Comparison of ENCODE assay signal across 8 mouse cellular contexts in genomic region chr14:87141777-87142176, GRCm38 (mm10). TPM values are rescaled to one million over a fixed set of nuclear protein-coding genes. Genes with fewer than 3 reads are reported as not detected.
DNase-seq lines count a peak whose midpoint lies in the region; ATAC-seq and TF ChIP-seq lines count a peak whose summit lies in the region.

No protein-coding gene starts in this region.

- no peaks in the 10 kb centered on the region for H3K27me3 ChIP-seq in hindbrain, embryonic 10.5 days (ENCODE audit: insufficient read depth, poor library complexity, severe bottlenecking)
- no peaks in the 10 kb centered on the region for H3K27me3 ChIP-seq in hindbrain, embryonic 11.5 days (ENCODE audit: control insufficient read depth, insufficient read depth, low read length)
- no peaks in the 10 kb centered on the region for H3K27me3 ChIP-seq in heart, postnatal 0 days (ENCODE audit: control insufficient read depth, insufficient read depth, low read length)
- no peaks in the 10 kb centered on the region for H3K27me3 ChIP-seq in liver, embryonic 11.5 days (replicated peaks; ENCODE audit: control insufficient read depth, insufficient read depth, low read length)
- no peaks in the 10 kb centered on the region for H3K27me3 ChIP-seq in neural tube, embryonic 12.5 days (replicated peaks)

- peak overlapping the region; percentile 78 for H3K4me3 ChIP-seq in hindbrain, embryonic 10.5 days
- H3K4me3 ChIP-seq in hindbrain, embryonic 11.5 days (ENCODE audit: low read depth, low read length) = no peak overlapping the region
- H3K4me3 ChIP-seq in heart, postnatal 0 days (ENCODE audit: low read depth, low read length) = peak overlapping the region; percentile 71; the same call in 1 of the 2 replicates
- peak overlapping the region; percentile 84 for H3K4me3 ChIP-seq in liver, embryonic 11.5 days (ENCODE audit: low read depth, low read length)
- H3K4me3 ChIP-seq in neural tube, embryonic 12.5 days = no peak overlapping the region

- H3K4me2 ChIP-seq in hindbrain, embryonic 11.5 days (replicated peaks; ENCODE audit: low read depth, low read length) = no peak overlapping the region
- peak overlapping the region; percentile 82 for H3K4me2 ChIP-seq in heart, postnatal 0 days (ENCODE audit: low read depth, low read length)
- H3K4me2 ChIP-seq in liver, embryonic 11.5 days = peak overlapping the region; percentile 76
- H3K4me2 ChIP-seq in neural tube, embryonic 12.5 days (replicated peaks) = peak overlapping the region; percentile 90

- no peaks in the 10 kb centered on the region for H3K9me3 ChIP-seq in hindbrain, embryonic 10.5 days
- no peaks in the 10 kb centered on the region for H3K9me3 ChIP-seq in hindbrain, embryonic 11.5 days (ENCODE audit: control insufficient read depth, low read length)
- no peaks in the 10 kb centered on the region for H3K9me3 ChIP-seq in heart, postnatal 0 days (replicated peaks; ENCODE audit: control insufficient read depth, low read length)
- no peaks in the 10 kb centered on the region for H3K9me3 ChIP-seq in liver, embryonic 11.5 days (ENCODE audit: control insufficient read depth, low read length)
- H3K9me3 ChIP-seq in neural tube, embryonic 12.5 days = no peaks in the 10 kb centered on the region

- H3K36me3 ChIP-seq in hindbrain, embryonic 10.5 days = peaks cover 15% of the 10 kb centered on the region
- no peaks in the 10 kb centered on the region for H3K36me3 ChIP-seq in hindbrain, embryonic 11.5 days (ENCODE audit: control insufficient read depth, insufficient read depth, low read length)
- H3K36me3 ChIP-seq in heart, postnatal 0 days (replicated peaks; ENCODE audit: control insufficient read depth, insufficient read depth, low read length) = no peaks in the 10 kb centered on the region
- H3K36me3 ChIP-seq in liver, embryonic 11.5 days (ENCODE audit: control insufficient read depth, insufficient read depth, low read length) = no peaks in the 10 kb centered on the region; the same call in 1 of the 2 replicates
- H3K36me3 ChIP-seq in neural tube, embryonic 12.5 days = no peaks in the 10 kb centered on the region

- no peak overlapping the region for H3K9ac ChIP-seq in hindbrain, embryonic 11.5 days (ENCODE audit: low read depth, low read length)
- no peak overlapping the region for H3K9ac ChIP-seq in heart, postnatal 0 days (replicated peaks; ENCODE audit: low read depth, low read length)
- peak overlapping the region; percentile 89 for H3K9ac ChIP-seq in liver, embryonic 11.5 days (ENCODE audit: low read depth, low read length)
- no peak overlapping the region for H3K9ac ChIP-seq in neural tube, embryonic 12.5 days

- no peak for TF ChIP-seq CTCF in heart, postnatal 0 days (IDR thresholded peaks at IDR 0.05; ENCODE audit: low read depth)

- DNase-seq in hindbrain, embryonic 10.5 days (ENCODE audit: low spot score) = no peak
- DNase-seq in hindbrain, embryonic 11.5 days (ENCODE audit: low spot score) = no peak
- no peak for DNase-seq in heart, postnatal 0 days (ENCODE audit: low spot score)
- no peak for DNase-seq in liver, embryonic 11.5 days (ENCODE audit: low spot score)
- DNase-seq in thymus, postnatal 36 days = no peak
- no peak for DNase-seq in layer of hippocampus, postnatal 10 days (ENCODE audit: low spot score in 2 of 2)
- no peak for DNase-seq in gastrocnemius, postnatal 36 days

- no peak for ATAC-seq in hindbrain, embryonic 11.5 days (ENCODE audit: low FRiP score)
- ATAC-seq in heart, postnatal 0 days (ENCODE audit: insufficient read depth, low read depth) = no peak
- ATAC-seq in liver, embryonic 11.5 days (replicated peaks; ENCODE audit: low FRiP score) = no peak
- peak; percentile 5; the same call in 1 of the 2 replicates for ATAC-seq in neural tube, embryonic 12.5 days (ENCODE audit: low FRiP score, low read depth)

- H3K27ac ChIP-seq in hindbrain, embryonic 10.5 days = no peak overlapping the region
- H3K27ac ChIP-seq in hindbrain, embryonic 11.5 days (ENCODE audit: low read depth, low read length) = no peak overlapping the region
- H3K27ac ChIP-seq in heart, postnatal 0 days (ENCODE audit: low read depth) = no peak overlapping the region
- peak overlapping the region; percentile 56; the same call in 1 of the 2 replicates for H3K27ac ChIP-seq in liver, embryonic 11.5 days (ENCODE audit: low read depth, low read length)
- H3K27ac ChIP-seq in neural tube, embryonic 12.5 days = no peak overlapping the region

- intact Hi-C loops in gastrocnemius, postnatal 36 days (cut with DNase I) = no loop called here

- 87% methylated on average over 11 of the region's 11 CpGs for WGBS in hindbrain, embryonic 10.5 days
- 88% methylated on average over 11 of the region's 11 CpGs for WGBS in hindbrain, embryonic 11.5 days
- 56% methylated on average over 11 of the region's 11 CpGs for WGBS in heart, postnatal 0 days
- 81% methylated on average over 11 of the region's 11 CpGs for WGBS in liver, embryonic 11.5 days
- WGBS in neural tube, embryonic 12.5 days = 88% methylated on average over 11 of the region's 11 CpGs

- no peak for TF ChIP-seq EP300 in heart, postnatal 0 days (IDR thresholded peaks at IDR 0.05; ENCODE audit: low read depth)

- peaks cover 16% of the 10 kb centered on the region for H3K4me1 ChIP-seq in hindbrain, embryonic 10.5 days (replicated peaks)
- no peaks in the 10 kb centered on the region for H3K4me1 ChIP-seq in hindbrain, embryonic 11.5 days (replicated peaks; ENCODE audit: control insufficient read depth, insufficient read depth, low read length)
- no peaks in the 10 kb centered on the region for H3K4me1 ChIP-seq in heart, postnatal 0 days (ENCODE audit: control insufficient read depth, insufficient read depth)
- no peaks in the 10 kb centered on the region; the same call in 1 of the 2 replicates for H3K4me1 ChIP-seq in liver, embryonic 11.5 days (replicated peaks; ENCODE audit: control insufficient read depth, insufficient read depth, low read length)
- H3K4me1 ChIP-seq in neural tube, embryonic 12.5 days = no peaks in the 10 kb centered on the region; the same call in 1 of the 2 replicates

RNA-seq across cellular contexts. Expression of gene Diaph3, which starts 0.7 kb away (rescaled TPM):
- polyA plus RNA-seq in hindbrain, embryonic 10.5 days (2016; fragmentation: Nextera tagmentation; extraction: Ambion mirVana) = 6.4 and 13.2 TPM in 2 replicates
- polyA plus RNA-seq in hindbrain, embryonic 11.5 days (2014; fragmentation: Nextera tagmentation; extraction: Ambion mirVana) = 8.2 and 20.3 TPM in 2 replicates
- 4.5 and 6.5 TPM in 2 replicates for total RNA-seq in heart, postnatal 0 days (2014; rRNA removed; ENCODE audit: low replicate concordance)
- polyA plus RNA-seq in heart, postnatal 0 days (2015; fragmentation: Nextera tagmentation; extraction: Ambion mirVana) = 2.6 and 3.8 TPM in 2 replicates
- 18.5 and 22.9 TPM in 2 replicates for polyA plus RNA-seq in liver, embryonic 11.5 days (2014; fragmentation: Nextera tagmentation; extraction: Ambion mirVana)
- polyA plus RNA-seq in neural tube, embryonic 12.5 days (2016; fragmentation: Nextera tagmentation; extraction: Ambion mirVana) = 5.8 and 6.5 TPM in 2 replicates
- 1 to 10 TPM; 6.8 to 7.6 TPM for total RNA-seq in layer of hippocampus, postnatal 10 days (2021)
- under 1 TPM; 0.72 to 0.74 TPM for total RNA-seq in gastrocnemius, postnatal 36 days (2021)

Comparison
In these comparisons a context has a peak if more than half of its experiments do, and no peak if none do; other contexts are left out.
1. H3K4me3 ChIP-seq: peak in hindbrain, embryonic 10.5 days (single experiment), heart, postnatal 0 days (single experiment) and liver, embryonic 11.5 days (single experiment); none in hindbrain, embryonic 11.5 days (single experiment) and neural tube, embryonic 12.5 days (single experiment).